Comparison of ENCODE assay signal across 18 mouse cellular contexts in genomic region chr13:53281604-53282396, GRCm38 (mm10). TPM values are rescaled to one million over a fixed set of nuclear protein-coding genes. Genes with fewer than 3 reads are reported as not detected.
DNase-seq lines count a peak whose midpoint lies in the region; ATAC-seq and TF ChIP-seq lines count a peak whose summit lies in the region.
"Had no signal": no experiment of that assay in that cellular context is flagged by ENCODE, and none has a peak within 500 bp of the region (broad histone marks: within the 10 kb centered on the region; RNA-seq: fewer than 3 reads in every experiment).

No protein-coding gene starts in this region.

- H3K9me3 ChIP-seq in forebrain, embryonic 12.5 days = no peaks in the 10 kb centered on the region
- no peaks in the 10 kb centered on the region for H3K9me3 ChIP-seq in forebrain, embryonic 15.5 days
- no peaks in the 10 kb centered on the region for H3K9me3 ChIP-seq in intestine, embryonic 14.5 days (ENCODE audit: control insufficient read depth, low read length)
- no peaks in the 10 kb centered on the region for H3K9me3 ChIP-seq in intestine, embryonic 15.5 days
- no peaks in the 10 kb centered on the region for H3K9me3 ChIP-seq in stomach, embryonic 14.5 days (ENCODE audit: control insufficient read depth, low read depth, low read length)
- no peaks in the 10 kb centered on the region for H3K9me3 ChIP-seq in stomach, postnatal 0 days (ENCODE audit: control insufficient read depth, low read length)
- H3K9me3 ChIP-seq: forebrain, embryonic 10.5 days; hindbrain, embryonic 13.5 days; midbrain, embryonic 13.5 days had no signal

- peaks cover 36% of the 10 kb centered on the region for H3K4me1 ChIP-seq in forebrain, embryonic 12.5 days
- peaks cover 34% of the 10 kb centered on the region for H3K4me1 ChIP-seq in forebrain, embryonic 15.5 days
- H3K4me1 ChIP-seq in intestine, embryonic 14.5 days (replicated peaks; ENCODE audit: control insufficient read depth, insufficient read depth, low read length) = peaks cover 60% of the 10 kb centered on the region
- peaks cover 42% of the 10 kb centered on the region for H3K4me1 ChIP-seq in intestine, embryonic 15.5 days (replicated peaks)
- peaks cover 49% of the 10 kb centered on the region for H3K4me1 ChIP-seq in stomach, embryonic 14.5 days (ENCODE audit: control insufficient read depth, insufficient read depth, low read length)
- H3K4me1 ChIP-seq in stomach, postnatal 0 days (replicated peaks; ENCODE audit: control insufficient read depth, insufficient read depth) = peaks cover 2% of the 10 kb centered on the region; the same call in 1 of the 2 replicates

- no peak for ATAC-seq in forebrain, embryonic 12.5 days (ENCODE audit: low FRiP score)
- no peak for ATAC-seq in forebrain, embryonic 15.5 days (replicated peaks)
- ATAC-seq in intestine, embryonic 14.5 days (replicated peaks; ENCODE audit: low FRiP score, low TSS enrichment, low read depth) = no peak
- no peak for ATAC-seq in intestine, embryonic 15.5 days
- ATAC-seq in stomach, embryonic 14.5 days (ENCODE audit: insufficient number of reproducible peaks, insufficient read depth, low FRiP score, low read depth) = no peak
- no peak for ATAC-seq in stomach, postnatal 0 days (ENCODE audit: low FRiP score, low TSS enrichment)
- no peak for ATAC-seq in megakaryocyte-erythroid progenitor cell, adult 5-6 weeks (replicated peaks; ENCODE audit: low FRiP score, low TSS enrichment, poor library complexity, severe bottlenecking)
- ATAC-seq: midbrain, embryonic 13.5 days had no signal

- no peak for TF ChIP-seq CTCF in stomach, postnatal 0 days (IDR thresholded peaks at IDR 0.05; ENCODE audit: low read depth)

- H3K4me3 ChIP-seq in forebrain, embryonic 12.5 days (replicated peaks) = no peak overlapping the region
- H3K4me3 ChIP-seq in forebrain, embryonic 15.5 days = no peak overlapping the region
- no peak overlapping the region for H3K4me3 ChIP-seq in intestine, embryonic 14.5 days (ENCODE audit: low read depth, low read length)
- H3K4me3 ChIP-seq in intestine, embryonic 15.5 days (replicated peaks) = no peak overlapping the region
- H3K4me3 ChIP-seq in stomach, embryonic 14.5 days (ENCODE audit: low read depth, low read length) = no peak overlapping the region
- H3K4me3 ChIP-seq in stomach, postnatal 0 days (ENCODE audit: low read depth, low read length) = no peak overlapping the region
- H3K4me3 ChIP-seq: forebrain, embryonic 10.5 days; hindbrain, embryonic 13.5 days; midbrain, embryonic 13.5 days had no signal

- WGBS in forebrain, embryonic 12.5 days = 55% methylated on average over 11 of the region's 11 CpGs
- 50% methylated on average over 11 of the region's 11 CpGs for WGBS in forebrain, embryonic 15.5 days
- WGBS in intestine, embryonic 14.5 days = 49% methylated on average over 11 of the region's 11 CpGs
- 51% methylated on average over 11 of the region's 11 CpGs for WGBS in intestine, embryonic 15.5 days
- 50% methylated on average over 11 of the region's 11 CpGs for WGBS in stomach, embryonic 14.5 days
- 62% methylated on average over 11 of the region's 11 CpGs for WGBS in stomach, postnatal 0 days

- H3K27ac ChIP-seq in forebrain, embryonic 12.5 days = no peak overlapping the region
- no peak overlapping the region for H3K27ac ChIP-seq in forebrain, embryonic 15.5 days (replicated peaks)
- no peak overlapping the region for H3K27ac ChIP-seq in intestine, embryonic 14.5 days (ENCODE audit: low read depth)
- no peak overlapping the region for H3K27ac ChIP-seq in intestine, embryonic 15.5 days
- no peak overlapping the region for H3K27ac ChIP-seq in stomach, embryonic 14.5 days (ENCODE audit: low read length)
- no peak overlapping the region for H3K27ac ChIP-seq in stomach, postnatal 0 days (replicated peaks)
- H3K27ac ChIP-seq: forebrain, embryonic 10.5 days; hindbrain, embryonic 13.5 days; macrophage; midbrain, embryonic 13.5 days had no signal

- H3K27me3 ChIP-seq in forebrain, embryonic 12.5 days = peaks cover 48% of the 10 kb centered on the region
- peaks cover 13% of the 10 kb centered on the region; the same call in 1 of the 2 replicates for H3K27me3 ChIP-seq in forebrain, embryonic 15.5 days
- H3K27me3 ChIP-seq in intestine, embryonic 14.5 days (replicated peaks; ENCODE audit: control insufficient read depth, insufficient read depth, low read length) = no peaks in the 10 kb centered on the region
- H3K27me3 ChIP-seq in intestine, embryonic 15.5 days (replicated peaks) = no peaks in the 10 kb centered on the region
- H3K27me3 ChIP-seq in stomach, embryonic 14.5 days (ENCODE audit: control insufficient read depth, insufficient read depth, low read length) = no peaks in the 10 kb centered on the region
- no peaks in the 10 kb centered on the region for H3K27me3 ChIP-seq in stomach, postnatal 0 days (ENCODE audit: control insufficient read depth, insufficient read depth, low read length)

- TF ChIP-seq EP300 in stomach, postnatal 0 days (optimal IDR thresholded peaks at IDR 0.05) = no peak

- DNase-seq in intestine, embryonic 14.5 days (ENCODE audit: low spot score) = no peak
- no peak for DNase-seq in stomach, postnatal 0 days (ENCODE audit: low spot score)
- no peak for DNase-seq in MN1 (ENCODE audit: low spot score)
- DNase-seq: adrenal gland, postnatal 25 days; cerebellum, adult 8-10 months; gastrocnemius, postnatal 36 days; kidney, adult 18-20 months; liver; thymus, postnatal 4 days had no signal

- 0 out of 2 replicates have a peak overlapping the region, but pooled peaks have one; percentile 8 for H3K4me2 ChIP-seq in forebrain, embryonic 12.5 days
- H3K4me2 ChIP-seq in forebrain, embryonic 15.5 days (replicated peaks) = no peak overlapping the region
- H3K4me2 ChIP-seq in intestine, embryonic 14.5 days (ENCODE audit: low read length) = peak overlapping the region; percentile 1; the same call in 1 of the 2 replicates
- no peak overlapping the region for H3K4me2 ChIP-seq in intestine, embryonic 15.5 days (replicated peaks)
- H3K4me2 ChIP-seq in stomach, embryonic 14.5 days (replicated peaks; ENCODE audit: low read depth, low read length) = 0 out of 2 replicates have a peak overlapping the region, but pooled peaks have one; percentile 6
- H3K4me2 ChIP-seq in stomach, postnatal 0 days (replicated peaks; ENCODE audit: low read depth) = no peak overlapping the region
- H3K4me2 ChIP-seq: hindbrain, embryonic 13.5 days; midbrain, embryonic 13.5 days had no signal

- H3K36me3 ChIP-seq in forebrain, embryonic 12.5 days (replicated peaks) = no peaks in the 10 kb centered on the region
- no peaks in the 10 kb centered on the region for H3K36me3 ChIP-seq in forebrain, embryonic 15.5 days
- H3K36me3 ChIP-seq in intestine, embryonic 14.5 days (ENCODE audit: control insufficient read depth, insufficient read depth, low read length) = no peaks in the 10 kb centered on the region
- no peaks in the 10 kb centered on the region for H3K36me3 ChIP-seq in intestine, embryonic 15.5 days
- H3K36me3 ChIP-seq in stomach, embryonic 14.5 days (ENCODE audit: control insufficient read depth, insufficient read depth, low read length) = no peaks in the 10 kb centered on the region
- H3K36me3 ChIP-seq in stomach, postnatal 0 days (ENCODE audit: control insufficient read depth, insufficient read depth, low read length) = no peaks in the 10 kb centered on the region
- H3K36me3 ChIP-seq: hindbrain, embryonic 13.5 days; midbrain, embryonic 13.5 days had no signal

- no peak overlapping the region for H3K9ac ChIP-seq in forebrain, embryonic 12.5 days
- no peak overlapping the region for H3K9ac ChIP-seq in forebrain, embryonic 15.5 days (replicated peaks)
- H3K9ac ChIP-seq in intestine, embryonic 14.5 days (ENCODE audit: low read length) = no peak overlapping the region
- no peak overlapping the region for H3K9ac ChIP-seq in intestine, embryonic 15.5 days
- no peak overlapping the region for H3K9ac ChIP-seq in stomach, embryonic 14.5 days (replicated peaks; ENCODE audit: low read depth, low read length)
- no peak overlapping the region; the same call in 1 of the 2 replicates for H3K9ac ChIP-seq in stomach, postnatal 0 days (ENCODE audit: low read length)
- H3K9ac ChIP-seq: hindbrain, embryonic 13.5 days; midbrain, embryonic 13.5 days had no signal

RNA-seq across cellular contexts. Expression of gene Ror2, which starts 4.1 kb away (rescaled TPM):
- polyA plus RNA-seq in forebrain, embryonic 12.5 days (2016; fragmentation: Nextera tagmentation; extraction: Ambion mirVana) = 13.9 and 18.5 TPM in 2 replicates
- 3.3 and 3.8 TPM in 2 replicates for polyA plus RNA-seq in forebrain, embryonic 15.5 days (2015; fragmentation: Nextera tagmentation; extraction: Ambion mirVana)
- polyA plus RNA-seq in intestine, embryonic 14.5 days (2014; fragmentation: Nextera tagmentation; extraction: Ambion mirVana) = 15.5 and 18.5 TPM in 2 replicates
- 18.8 and 19.3 TPM in 2 replicates for polyA plus RNA-seq in intestine, embryonic 15.5 days (2015; fragmentation: Nextera tagmentation; extraction: Ambion mirVana)
- 13.9 and 14.0 TPM in 2 replicates for polyA plus RNA-seq in stomach, embryonic 14.5 days (2014; fragmentation: Nextera tagmentation; extraction: Ambion mirVana)
- 5.7 and 6.9 TPM in 2 replicates for polyA plus RNA-seq in stomach, postnatal 0 days (2015; fragmentation: Nextera tagmentation; extraction: Ambion mirVana)
- not detected in 2 replicates for total RNA-seq in megakaryocyte-erythroid progenitor cell, adult 5-6 weeks (2014; fragmentation: Nextera tagmentation)
- total RNA-seq in megakaryocyte-erythroid progenitor cell, adult 5-6 weeks (2017) = not detected in 2 replicates
- polyA plus RNA-seq: macrophage had no signal

Comparison
In these comparisons a context has a peak if more than half of its experiments do, and no peak if none do; other contexts are left out.
1. H3K4me2 ChIP-seq: peak in forebrain, embryonic 12.5 days (single experiment), intestine, embryonic 14.5 days (single experiment) and stomach, embryonic 14.5 days (single experiment); none in forebrain, embryonic 15.5 days (single experiment), intestine, embryonic 15.5 days (single experiment) and stomach, postnatal 0 days (single experiment).